Mouse (Mus musculus) lung, postnatal 14 days (tissue): ENCODE data around the gene Pex7.
A peak's percentile ranks its signal among the peaks of the same experiment; 100 is the strongest.
"Not testable (repeated sequence)": the region's sequence is repeated elsewhere in the genome, so short reads cannot be mapped to it uniquely, and the experiment has no call there.

ENCODE experiments used
- DNase-seq: peaks from one replicate; pipeline ENCODE4 v3.0.0; 2021

Gene Pex7

GRCm38 (mm10) chr10:19933511-19934383 is 26.3 kb upstream of the Pex7 start:
- DNase-seq, result peak; percentile 85

DNA sequence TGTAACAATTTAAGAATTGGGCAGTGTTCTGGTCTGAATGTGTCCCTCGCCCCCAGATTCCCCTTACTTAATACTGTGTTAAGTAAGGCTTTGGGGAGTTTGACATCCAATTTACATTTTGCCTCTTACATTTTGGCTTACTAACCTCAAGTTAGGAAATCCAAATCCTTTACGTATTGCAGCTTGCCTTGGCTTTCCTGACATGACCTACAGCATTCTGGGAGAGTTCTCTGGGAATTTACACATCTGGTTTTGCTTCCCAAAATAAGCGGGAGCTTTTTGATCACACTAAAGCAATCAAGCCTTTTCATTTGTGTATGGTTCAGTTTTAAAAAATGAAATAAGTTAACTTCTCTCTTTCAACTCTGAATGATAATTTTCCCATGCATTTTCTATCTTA is 25.5 kb upstream of the Pex7 start:
- DNase-seq, result no peak

- no peak for DNase-seq
These were observed 20.7 kb upstream of the Pex7 start for GRCm38 (mm10) chr10:19928205-19928604.

DNA sequence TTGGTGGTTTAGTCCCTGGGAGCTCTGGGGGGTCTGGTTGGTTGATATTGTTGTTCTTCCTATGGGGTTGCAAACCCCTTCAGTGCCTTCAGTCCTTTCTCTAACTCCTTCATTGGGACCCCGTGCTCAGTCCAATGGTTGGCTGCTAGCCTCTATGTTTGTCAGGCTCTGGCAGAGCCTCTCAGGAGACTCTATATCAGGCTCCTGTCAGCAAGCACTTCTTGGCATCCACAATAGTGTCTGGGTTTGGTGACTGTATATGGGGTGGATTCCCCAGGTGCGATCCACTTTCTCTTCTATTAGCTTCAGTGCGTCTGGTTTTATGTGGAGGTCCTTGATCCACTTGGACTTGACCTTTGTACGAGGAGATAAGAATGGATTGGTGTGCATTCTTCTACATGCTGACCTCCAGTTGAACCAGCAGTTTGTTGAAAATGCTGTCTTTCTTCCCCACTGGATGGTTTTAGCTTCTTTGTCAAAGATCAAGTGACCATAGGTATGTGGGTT is 19.0 kb upstream of the Pex7 start:
- DNase-seq, result not testable (repeated sequence)

DNA sequence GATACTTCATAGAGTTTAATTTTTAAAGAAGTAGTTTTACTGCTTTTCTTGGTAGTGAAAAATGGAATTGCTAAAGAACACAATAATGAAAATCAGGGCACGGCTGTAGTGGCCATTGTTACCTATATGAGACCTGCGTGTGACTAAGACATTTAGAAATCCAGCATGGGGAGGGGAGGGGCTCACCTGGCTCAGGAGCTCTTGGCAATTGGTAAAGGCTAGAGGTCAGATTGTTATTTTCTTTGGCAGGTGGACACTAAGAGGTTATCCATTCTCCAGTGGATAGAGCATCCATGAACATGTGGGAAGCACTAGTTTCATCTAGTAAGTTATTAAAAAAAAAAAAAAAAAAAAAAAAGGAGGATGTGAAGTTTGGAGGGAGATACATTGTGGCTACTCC is 16.8 kb upstream of the Pex7 start:
- DNase-seq, result no peak

- no peak for DNase-seq
These were observed 14.9 kb upstream of the Pex7 start for GRCm38 (mm10) chr10:19922410-19922809.

GRCm38 (mm10) chr10:19915301-19915700 is 7.8 kb upstream of the Pex7 start:
- DNase-seq, result peak; percentile 68

GRCm38 (mm10) chr10:19913806-19914205 is 6.3 kb upstream of the Pex7 start:
- DNase-seq, result no peak

GRCm38 (mm10) chr10:19911583-19911982 is 4.1 kb upstream of the Pex7 start:
- no peak for DNase-seq

GRCm38 (mm10) chr10:19910516-19910915 is 3.0 kb upstream of the Pex7 start:
- DNase-seq, result no peak

DNA sequence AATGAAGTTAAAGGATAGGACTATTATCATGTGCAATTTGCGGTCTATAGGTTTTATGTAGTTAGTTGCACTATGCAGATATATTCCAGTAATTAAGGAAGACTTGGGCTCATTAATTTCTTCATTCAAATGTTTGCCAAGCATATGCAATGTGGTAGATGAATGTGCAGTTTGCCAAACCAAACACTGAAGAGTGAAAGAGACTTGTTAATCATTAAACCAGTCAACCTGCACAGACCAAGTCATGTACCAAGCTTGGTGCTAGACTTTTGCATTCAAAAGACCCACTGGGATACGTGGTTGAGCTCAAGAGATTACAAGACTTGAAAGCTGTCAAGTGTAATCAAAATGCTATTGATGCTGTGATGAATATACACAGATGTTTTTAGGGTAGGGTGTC is 587 bp upstream of the Pex7 start:
- DNase-seq, result no peak

DNA sequence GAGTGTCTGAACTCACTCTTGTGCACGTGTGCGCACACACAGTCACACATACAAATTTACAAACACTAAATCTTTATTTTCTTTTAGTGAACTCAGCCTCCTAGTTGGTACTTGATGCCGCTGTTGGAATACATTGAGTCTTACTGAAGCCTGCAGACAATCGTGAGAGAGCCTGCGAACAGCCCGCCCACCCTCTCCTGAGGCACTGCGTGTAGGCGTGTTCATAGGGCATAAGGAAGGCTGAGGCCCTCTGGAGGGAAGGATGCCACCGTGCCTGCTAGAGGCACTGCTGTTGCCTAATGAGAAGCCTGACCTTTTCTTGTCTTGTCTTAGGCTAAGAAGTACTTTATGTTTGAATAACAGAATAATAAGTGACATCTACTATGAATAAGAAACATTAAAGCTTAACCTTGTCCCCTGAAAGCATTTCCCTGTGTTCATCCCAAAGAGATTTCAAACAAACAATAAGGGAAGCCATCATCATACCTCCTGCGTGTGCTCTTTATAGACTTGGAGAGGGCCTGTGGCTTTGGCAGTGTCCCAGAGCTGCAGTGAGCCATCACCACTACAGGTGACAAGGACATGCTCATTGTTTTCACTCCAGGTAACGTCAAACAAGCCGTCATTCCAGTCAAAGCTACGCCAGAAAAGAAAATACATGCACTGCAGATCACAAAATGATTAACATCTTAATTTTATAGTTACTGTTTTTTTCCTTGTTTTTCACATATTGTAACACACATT is 3.2 kb downstream of the Pex7 start:
- no peak for DNase-seq

- DNase-seq, result no peak
These were observed 5.5 kb downstream of the Pex7 start for GRCm38 (mm10) chr10:19901992-19902391.

DNA sequence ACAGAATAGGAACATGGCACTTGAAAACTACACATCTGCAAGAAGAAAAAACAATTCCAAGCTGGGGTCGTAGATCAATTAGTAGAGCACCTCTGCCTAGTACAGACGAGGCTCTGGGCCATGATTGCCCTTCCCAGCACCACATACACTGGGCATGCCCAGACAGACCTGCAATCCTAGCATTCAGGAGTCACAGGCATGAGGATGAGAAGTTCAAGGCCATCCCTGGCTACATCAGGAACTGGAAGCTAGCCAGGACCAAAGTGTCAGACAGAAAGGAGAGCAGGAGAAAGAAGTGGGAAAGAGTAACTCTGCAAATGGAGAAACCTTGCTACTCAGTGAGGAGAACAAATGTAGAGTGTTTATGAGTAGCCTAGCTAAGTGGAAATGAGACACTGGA is 7.3 kb downstream of the Pex7 start:
- no peak for DNase-seq

DNA sequence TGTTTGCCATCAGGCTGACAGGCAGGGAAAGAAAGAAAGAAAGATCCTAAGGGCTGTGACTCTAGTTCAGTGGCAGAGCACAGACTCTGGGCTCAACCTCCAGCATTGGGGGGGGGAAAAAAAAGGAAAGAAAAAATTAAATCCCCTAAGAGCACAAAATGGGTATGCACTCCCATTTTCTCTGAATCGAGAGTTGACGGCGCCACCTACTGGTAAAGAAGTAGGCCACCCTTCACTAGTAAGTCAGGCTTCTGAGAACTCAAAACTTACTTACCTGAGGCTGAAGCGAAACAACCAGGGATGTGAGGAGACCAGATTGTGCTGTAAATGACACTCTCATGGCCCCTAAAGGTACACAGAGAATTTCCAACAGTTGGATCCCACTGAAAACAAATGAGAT is 13.5 kb downstream of the Pex7 start:
- peak; percentile 55 for DNase-seq

- no peak for DNase-seq
These were observed 14.3 kb downstream of the Pex7 start for GRCm38 (mm10) chr10:19893146-19893545.

DNA sequence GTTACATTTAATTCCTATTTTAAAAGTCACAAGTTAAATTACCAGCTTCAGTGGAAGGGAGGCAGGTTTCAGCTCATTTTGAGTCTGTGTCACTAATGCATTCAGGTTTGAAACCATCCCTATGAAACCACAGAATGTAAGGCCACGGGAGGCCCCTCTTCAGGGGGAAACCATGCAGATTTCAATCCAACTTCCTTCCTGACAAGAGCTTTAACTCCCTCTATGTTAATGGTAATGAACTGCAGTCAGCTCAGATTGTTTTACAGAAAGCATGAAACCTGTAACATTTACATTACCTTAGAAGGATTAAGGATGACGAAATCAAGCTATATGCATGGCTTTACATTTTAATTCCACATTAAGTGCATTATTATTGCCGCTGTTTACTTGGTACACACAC is 15.8 kb downstream of the Pex7 start:
- no peak for DNase-seq

- DNase-seq, result no peak
These were observed 17.6 kb downstream of the Pex7 start for GRCm38 (mm10) chr10:19889908-19890307.

DNA sequence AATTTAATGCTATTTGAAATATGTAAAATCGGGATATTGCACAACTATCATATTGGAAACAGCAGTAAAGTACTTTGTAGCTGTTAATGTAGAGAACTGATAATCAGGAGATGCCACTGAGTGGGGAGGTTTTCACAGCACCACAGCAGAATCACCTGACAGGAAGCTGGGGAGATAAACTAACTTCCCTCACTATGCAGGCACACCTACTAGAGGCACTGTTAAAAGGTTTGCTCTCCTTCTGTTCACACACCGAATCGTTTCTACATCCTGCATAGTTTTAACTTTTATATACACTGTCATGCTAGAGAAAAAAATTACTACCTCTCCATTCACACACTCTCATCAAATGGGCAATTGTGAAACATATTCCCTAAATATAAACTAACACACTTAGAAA is 21.2 kb downstream of the Pex7 start:
- DNase-seq, result no peak

- no peak for DNase-seq
These were observed 23.1 kb downstream of the Pex7 start for GRCm38 (mm10) chr10:19884409-19884808.

DNA sequence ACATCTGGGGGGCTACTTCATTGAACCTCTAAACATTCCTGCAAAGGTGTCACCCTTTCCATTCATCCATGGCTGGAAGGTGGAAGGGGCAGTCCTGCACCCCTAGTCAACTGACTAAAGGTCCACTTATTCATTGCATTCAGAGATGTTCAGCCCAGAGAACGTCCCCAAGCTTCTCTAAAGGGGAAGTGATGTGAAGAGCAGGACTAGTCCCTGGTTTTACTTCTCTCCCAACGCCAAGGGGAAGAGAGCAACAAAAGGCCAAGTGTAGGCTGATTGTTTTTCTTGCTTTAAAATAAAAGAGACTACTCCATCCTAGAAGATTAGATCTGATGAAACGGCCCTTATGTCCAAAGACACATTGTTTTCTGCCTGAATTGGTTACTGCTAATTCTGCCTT is 27.1 kb downstream of the Pex7 start:
- no peak for DNase-seq

GRCm38 (mm10) chr10:19879161-19879560 is 28.3 kb downstream of the Pex7 start:
- DNase-seq, result no peak

DNA sequence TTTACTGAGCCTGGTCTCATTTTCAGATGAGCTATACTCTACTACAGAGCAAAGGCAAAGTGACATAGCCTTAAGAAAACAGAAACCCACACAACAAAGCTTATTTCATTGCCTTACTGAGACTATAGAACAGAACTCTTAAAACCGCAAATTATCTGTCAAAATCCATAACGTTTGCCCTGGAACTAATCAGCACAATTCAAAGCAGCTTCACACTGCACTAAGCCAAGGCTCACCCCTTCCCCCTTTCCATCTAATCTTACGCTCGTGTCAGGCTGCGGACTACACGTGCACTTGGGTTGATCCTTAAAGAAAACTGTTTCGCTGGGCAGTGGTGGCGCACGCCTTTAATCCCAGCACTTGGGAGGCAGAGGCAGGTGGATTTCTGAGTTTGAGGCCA is 29.8 kb downstream of the Pex7 start:
- DNase-seq, result no peak

DNA sequence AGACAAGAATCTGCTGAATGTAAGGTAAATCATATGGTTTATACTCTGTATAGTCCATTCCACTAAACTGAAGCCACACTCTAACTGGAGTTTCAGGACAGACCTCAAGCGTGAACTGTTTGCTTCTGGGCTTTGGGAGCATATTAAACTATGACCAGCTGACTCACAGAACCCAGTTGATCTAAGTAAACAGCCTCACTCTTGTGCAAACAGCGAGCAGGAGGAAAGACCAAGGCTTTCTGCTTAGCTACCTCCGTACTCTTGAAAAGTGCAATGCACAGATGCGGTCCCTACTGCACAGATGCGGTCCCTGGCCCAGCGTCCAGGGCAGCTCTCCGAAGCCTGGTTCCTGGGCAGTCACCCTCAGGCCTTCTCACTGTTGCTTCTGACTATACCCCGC is 30.2 kb downstream of the Pex7 start:
- no peak for DNase-seq
